Mouse (Mus musculus) CH12.LX (cell line): ENCODE results near the gene Tnpo1. TPM values are rescaled to one million over a fixed set of nuclear protein-coding genes. Genes with fewer than 3 reads are reported as not detected.

Experiments used
- DNase-seq: peaks from one replicate; pipeline ENCODE4 v3.0.0-alpha.2; 2013; ENCODE audit errors: extremely low read depth
- H3K27ac ChIP-seq: 2 replicates; pipeline ENCODE4 v1.5.1; 2012; ENCODE audit warnings: low read depth, mild to moderate bottlenecking, control low read depth, moderate library complexity; ENCODE audit not compliant: insufficient read depth
- H3K27me3 ChIP-seq: replicated peaks from 2 replicates; pipeline ENCODE3; 2012; ENCODE audit warnings: inconsistent platforms
- H3K36me3 ChIP-seq, 2 experiments: replicated peaks in 1 of 2; 2 replicates each; pipeline versions ENCODE3 to v1.6.1; 2012; ENCODE audit warnings: inconsistent platforms in 1 of 2, low read length in 1 of 2, mild to moderate bottlenecking in 1 of 2, mixed read lengths in 1 of 2, moderate library complexity in 1 of 2; ENCODE audit not compliant: control insufficient read depth in 1 of 2, insufficient read depth in 1 of 2
- H3K4me1 ChIP-seq, 2 experiments: 2 replicates each; pipeline ENCODE4 v1.6.1; 2012; ENCODE audit warnings: inconsistent platforms in 1 of 2, moderate library complexity in 1 of 2; ENCODE audit not compliant: insufficient read depth in 2 of 2, control insufficient read depth in 1 of 2
- H3K4me2 ChIP-seq: 2 replicates; pipeline ENCODE4 v1.6.1; 2012; ENCODE audit warnings: low read depth, mild to moderate bottlenecking, control low read depth; ENCODE audit not compliant: poor library complexity, insufficient read depth, severe bottlenecking
- H3K4me3 ChIP-seq, 3 experiments: fragments of 150-350 bp in 1 of 3; sonication (generic) in 1 of 3; replicated peaks in 1 of 3; 2 replicates each; pipeline versions ENCODE3 to v1.5.1; 2011 to 2012; ENCODE audit warnings: low read depth in 2 of 3, low read length in 2 of 3, mild to moderate bottlenecking in 2 of 3, moderate library complexity in 2 of 3, control low read depth in 1 of 3, improper control_type of control experiment in 1 of 3, inconsistent platforms in 1 of 3, mixed read lengths in 1 of 3; ENCODE audit not compliant: poor library complexity in 1 of 3
- H3K79me2 ChIP-seq: replicated peaks from 2 replicates; pipeline ENCODE4 v1.6.1; 2012; ENCODE audit warnings: mild to moderate bottlenecking, moderate library complexity; ENCODE audit not compliant: control insufficient read depth, poor library complexity, insufficient read depth, severe bottlenecking; ENCODE audit errors: extremely low read depth
- H3K9ac ChIP-seq: 2 replicates; pipeline ENCODE4 v1.6.1; 2012; ENCODE audit warnings: low read depth, mild to moderate bottlenecking, control low read depth, moderate library complexity; ENCODE audit not compliant: insufficient read depth
- H3K9me3 ChIP-seq: replicated peaks from 2 replicates; pipeline ENCODE3; 2012; ENCODE audit warnings: low read length, inconsistent platforms, mixed read lengths
- BHLHE40 ChIP-seq: IDR thresholded peaks from 2 replicates; pipeline ENCODE4 v1.6.1; 2011; ENCODE audit warnings: mild to moderate bottlenecking, low read depth, low read length, improper control_type of control experiment
- CHD1 ChIP-seq: IDR thresholded peaks from 2 replicates; pipeline ENCODE4 v1.6.1; 2012; ENCODE audit warnings: low read depth, low read length, improper control_type of control experiment, inconsistent platforms
- CHD2 ChIP-seq: IDR thresholded peaks from 2 replicates; pipeline ENCODE4 v1.6.1; 2011; ENCODE audit warnings: low read length, improper control_type of control experiment
- E2F4 ChIP-seq: IDR thresholded peaks from 2 replicates; pipeline ENCODE4 v1.6.1; 2011; ENCODE audit warnings: low read depth, low read length, improper control_type of control experiment; ENCODE audit not compliant: insufficient replicate concordance
- ETS1 ChIP-seq: conservative IDR thresholded peaks from 2 replicates; pipeline ENCODE4 v1.6.1; 2012; ENCODE audit warnings: low read depth, mild to moderate bottlenecking, inconsistent platforms, low read length, improper control_type of control experiment, moderate library complexity
- GABPA ChIP-seq: IDR thresholded peaks from 2 replicates; pipeline ENCODE4 v1.6.1; 2012; ENCODE audit warnings: low read depth, low read length, improper control_type of control experiment, inconsistent platforms; ENCODE audit not compliant: insufficient replicate concordance
- IRF4 ChIP-seq: IDR thresholded peaks from 2 replicates; pipeline ENCODE4 v1.6.1; 2014; ENCODE audit warnings: low read depth, mild to moderate bottlenecking, inconsistent platforms, low read length, improper control_type of control experiment
- JUN ChIP-seq: IDR thresholded peaks from 2 replicates; pipeline ENCODE4 v1.6.1; 2011; ENCODE audit warnings: low read depth, mild to moderate bottlenecking, low read length, improper control_type of control experiment, moderate library complexity; ENCODE audit not compliant: insufficient read depth
- JUND ChIP-seq: conservative IDR thresholded peaks from 2 replicates; pipeline ENCODE4 v1.6.1; 2011; ENCODE audit warnings: low read depth, low read length, improper control_type of control experiment
- MAFK ChIP-seq: IDR thresholded peaks from 2 replicates; pipeline ENCODE4 v1.6.1; 2011; ENCODE audit warnings: low read length, improper control_type of control experiment; ENCODE audit not compliant: insufficient replicate concordance
- NELFE ChIP-seq: IDR thresholded peaks from 2 replicates; pipeline ENCODE4 v1.6.1; 2011; ENCODE audit warnings: low read depth, low read length, improper control_type of control experiment
- RAD21 ChIP-seq: IDR thresholded peaks from 2 replicates; pipeline ENCODE4 v1.6.1; 2011; ENCODE audit warnings: low read depth, mild to moderate bottlenecking, low read length, improper control_type of control experiment, moderate library complexity
- SIN3A ChIP-seq: IDR thresholded peaks from 2 replicates; pipeline ENCODE4 v1.6.1; 2012; ENCODE audit warnings: low read length, improper control_type of control experiment, inconsistent platforms
- SMC3 ChIP-seq: IDR thresholded peaks from 2 replicates; pipeline ENCODE4 v1.6.1; 2011; ENCODE audit warnings: low read depth, low read length, improper control_type of control experiment
- TCF12 ChIP-seq: IDR thresholded peaks from 2 replicates; pipeline ENCODE4 v1.6.1; 2014; ENCODE audit warnings: low read depth, mild to moderate bottlenecking, inconsistent platforms, low read length, improper control_type of control experiment
- UBTF ChIP-seq: IDR thresholded peaks from 2 replicates; pipeline ENCODE4 v1.6.1; 2012; ENCODE audit warnings: low read depth, mild to moderate bottlenecking, inconsistent platforms, low read length, improper control_type of control experiment, moderate library complexity
- USF1 ChIP-seq: IDR thresholded peaks from 2 replicates; pipeline ENCODE4 v1.6.1; 2014; ENCODE audit warnings: low read depth, mild to moderate bottlenecking, inconsistent platforms, low read length, improper control_type of control experiment
- ZNF384 ChIP-seq: IDR thresholded peaks from 2 replicates; pipeline ENCODE4 v1.6.1; 2012; ENCODE audit warnings: low read depth, low read length, improper control_type of control experiment, inconsistent platforms
- dilution Hi-C: fragments of 300-500 bp; cut with MboI; formaldehyde crosslinking; loops from 2 replicates; pipeline ENCODE4 v1.14.3; 2020; ENCODE audit warnings: low sequenced_read_pairs; ENCODE audit not compliant: extremely low pct_unique_long_range_greater_than_20kb, extremely low pct_ligation_motif_present
- in situ Hi-C: fragments of 300-500 bp; cut with MboI; formaldehyde crosslinking; loops from 3 replicates; pipeline ENCODE4 v1.14.3; 2019; ENCODE audit warnings: low sequenced_read_pairs, low pct_ligation_motif_present, low pct_unique_long_range_greater_than_20kb, mixed read lengths
- polyA plus RNA-seq: library from polyadenylated mRNA; unstranded; fragments of >175 nt; gene quantifications from 2 replicates; pipeline ENCODE4 v1.2.1, GENCODE M21; 2012; ENCODE audit warnings: low read depth; ENCODE audit not compliant: insufficient read length
- total RNA-seq, 2 experiments: library from RNA; depleted of rRNA; stranded (reverse); fragments of 300-350 nt in 1 of 2; fragments of >200 nt in 1 of 2; gene quantifications; 2 replicates each; pipeline ENCODE4 v1.2.3; 2012 to 2014

Gene Tnpo1
- total and polyA plus RNA-seq, 3 experiments: 93.6 to 105 (median 95.9) TPM

DNA sequence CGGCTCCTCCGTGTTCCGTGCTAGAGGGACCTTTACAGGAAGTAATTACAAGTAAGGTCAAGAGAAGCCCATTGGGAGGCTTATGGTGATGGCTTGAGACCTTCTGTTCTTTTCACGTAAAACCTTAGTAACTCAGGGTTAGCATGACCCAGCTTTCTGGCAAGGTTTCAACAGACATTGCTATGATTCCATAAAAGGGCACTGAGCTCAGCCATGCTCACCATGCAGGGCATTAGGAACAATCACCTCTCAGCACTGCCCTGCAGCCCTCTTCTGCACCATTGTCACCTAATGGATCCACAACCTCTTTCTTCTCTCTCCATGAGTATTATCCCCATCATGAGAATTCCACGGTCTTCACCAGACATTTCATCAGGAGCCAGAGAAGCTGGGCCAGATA is 45.5 kb upstream of the Tnpo1 start:
- Histone ChIP-seq H3K27ac (no peak overlapping the region), H3K79me2 (no peaks in the 10 kb centered on the region), H3K4me1 (peaks cover 5 to 33% of the 10 kb centered on the region in 2 experiments; a peak in 3 of 4 replicates), H3K4me2 (no peak overlapping the region), H3K9me3 (no peaks in the 10 kb centered on the region), H3K4me3 (no peak overlapping the region), H3K36me3 (no peaks in the 10 kb centered on the region), H3K9ac (no peak overlapping the region), H3K27me3 (no peaks in the 10 kb centered on the region)
- in situ Hi-C loops (no loop called here), dilution Hi-C loops (no loop called here)
- TF ChIP-seq NELFE (no peak), MAFK (no peak), CHD2 (no peak)
- DNase-seq: no peak

DNA sequence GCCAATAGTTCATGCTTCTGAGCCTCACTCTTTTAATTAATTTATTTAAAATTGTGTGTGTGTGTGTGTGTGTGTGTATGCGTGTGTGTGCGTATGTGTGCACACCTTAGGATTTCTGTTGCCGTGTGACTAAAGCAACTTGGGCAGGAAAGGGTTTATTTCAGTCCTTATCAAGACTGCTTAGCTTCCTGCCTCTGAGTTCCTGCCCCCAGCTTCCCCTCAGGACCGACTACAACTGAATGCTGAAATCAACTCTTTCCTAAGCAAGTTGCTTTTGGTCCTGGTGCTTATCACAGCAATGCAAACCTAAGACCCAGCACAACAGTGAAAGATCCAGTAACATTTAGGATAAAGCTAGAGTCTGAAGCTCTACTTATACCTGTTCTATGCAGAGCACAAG is 42.3 kb upstream of the Tnpo1 start:
- Histone ChIP-seq H3K4me3 (no peak overlapping the region), H3K27me3 (no peaks in the 10 kb centered on the region), H3K79me2 (no peaks in the 10 kb centered on the region), H3K4me2 (no peak overlapping the region), H3K9me3 (no peaks in the 10 kb centered on the region), H3K4me1 (peaks cover 5 to 24% of the 10 kb centered on the region in 2 experiments; a peak in 3 of 4 replicates), H3K36me3 (no peaks in the 10 kb centered on the region), H3K27ac (no peak overlapping the region), H3K9ac (no peak overlapping the region)
- no peak for TF ChIP-seq CHD1
- no peak for TF ChIP-seq IRF4
- no peak for TF ChIP-seq ETS1
- no peak for TF ChIP-seq E2F4
- no peak for TF ChIP-seq JUND
- no peak for TF ChIP-seq USF1
- no peak for TF ChIP-seq RAD21
- no peak for TF ChIP-seq UBTF
- TF ChIP-seq GABPA: no peak
- TF ChIP-seq TCF12: no peak
- TF ChIP-seq BHLHE40: no peak
- no peak for TF ChIP-seq SIN3A
- no peak for TF ChIP-seq JUN
- no peak for TF ChIP-seq ZNF384
- no peak for TF ChIP-seq SMC3
- in situ Hi-C loops (no loop called here), dilution Hi-C loops (no loop called here)
- DNase-seq: no peak
